32 mouse cellular contexts compared by ENCODE assay signal in genomic region chr19:45597106-45597505, GRCm38 (mm10).
"Had no signal": no experiment of that assay in that cellular context is flagged by ENCODE, and none has a peak within 500 bp of the region (broad histone marks: within the 10 kb centered on the region; RNA-seq: fewer than 3 reads in every experiment).

No protein-coding gene starts in this region.

- H3K36me3 ChIP-seq: lung, embryonic 15.5 days; midbrain, embryonic 12.5 days; midbrain, embryonic 15.5 days had no signal

- DNase-seq: left cerebral cortex, postnatal 4 days; liver; liver, embryonic 13.5 days; liver, postnatal 0 days; lung, adult 18-20 months; lung, adult 2 months; lung, embryonic 14.5 days; lung, postnatal 10 days; lung, postnatal 14 days; lung, postnatal 36 days; lung, postnatal 4 days; midbrain, embryonic 14.5 days had no signal

- H3K27me3 ChIP-seq: limb, embryonic 12.5 days; limb, embryonic 13.5 days; limb, embryonic 15.5 days; liver, embryonic 12.5 days; liver, embryonic 13.5 days; liver, embryonic 15.5 days; lung, embryonic 15.5 days had no signal

- H3K4me2 ChIP-seq: limb, embryonic 12.5 days; limb, embryonic 13.5 days; limb, embryonic 15.5 days; liver, embryonic 11.5 days; liver, embryonic 12.5 days; liver, embryonic 13.5 days; liver, embryonic 15.5 days; lung, embryonic 14.5 days; lung, embryonic 15.5 days; midbrain, embryonic 11.5 days; midbrain, embryonic 12.5 days; midbrain, embryonic 13.5 days; midbrain, embryonic 15.5 days had no signal

- H3K27ac ChIP-seq: left cerebral cortex, adult 2 months; limb, embryonic 10.5 days; limb, embryonic 12.5 days; limb, embryonic 13.5 days; limb, embryonic 15.5 days; liver, embryonic 12.5 days; liver, embryonic 13.5 days; liver, embryonic 14.5 days; liver, embryonic 15.5 days; lung, embryonic 15.5 days; macrophage; midbrain, embryonic 10.5 days; midbrain, embryonic 12.5 days; midbrain, embryonic 13.5 days; midbrain, embryonic 15.5 days had no signal

- H3K9me3 ChIP-seq: limb, embryonic 10.5 days; limb, embryonic 12.5 days; limb, embryonic 13.5 days; limb, embryonic 15.5 days; liver, embryonic 12.5 days; liver, embryonic 13.5 days; liver, embryonic 15.5 days; lung, embryonic 15.5 days; midbrain, embryonic 10.5 days; midbrain, embryonic 12.5 days; midbrain, embryonic 13.5 days; midbrain, embryonic 15.5 days had no signal

- H3K9ac ChIP-seq: limb, embryonic 12.5 days; limb, embryonic 13.5 days; limb, embryonic 15.5 days; liver, embryonic 12.5 days; liver, embryonic 13.5 days; liver, embryonic 14.5 days; liver, embryonic 15.5 days; liver, postnatal 0 days; lung, embryonic 14.5 days; lung, embryonic 15.5 days; midbrain, embryonic 12.5 days; midbrain, embryonic 13.5 days; midbrain, embryonic 15.5 days had no signal

- H3K4me3 ChIP-seq: left cerebral cortex, adult 2 months; limb, embryonic 10.5 days; limb, embryonic 12.5 days; limb, embryonic 13.5 days; limb, embryonic 15.5 days; liver, embryonic 12.5 days; liver, embryonic 13.5 days; liver, embryonic 15.5 days; lung, embryonic 15.5 days; megakaryocyte, embryonic 14.5 days; midbrain, embryonic 10.5 days; midbrain, embryonic 12.5 days; midbrain, embryonic 13.5 days; midbrain, embryonic 15.5 days; myocyte had no signal

- H3K4me1 ChIP-seq: limb, embryonic 15.5 days had no signal

- ATAC-seq: liver, embryonic 12.5 days; liver, postnatal 0 days; lung, postnatal 0 days; midbrain, embryonic 15.5 days; midbrain, embryonic 16.5 days had no signal
